Mouse (Mus musculus): ENCODE results near the gene Hip1r.

Gene Hip1r

GRCm38 (mm10) chr5:123972453-123972852 lies 975 bp upstream of the Hip1r start:
- in situ Hi-C loops (cut with MboI, MseI): no loop called here

- in situ Hi-C loops (cut with MboI, MseI): no loop called here
These were observed 704 bp downstream of the Hip1r start for GRCm38 (mm10) chr5:123974179-123974485.

- in situ Hi-C loops (cut with MboI, MseI): no loop called here
These were observed 1.2 kb downstream of the Hip1r start for GRCm38 (mm10) chr5:123974616-123975111.

- in situ Hi-C loops (cut with MboI, MseI): no loop called here
These were observed 2.3 kb downstream of the Hip1r start for GRCm38 (mm10) chr5:123975668-123976180.

- in situ Hi-C loops (cut with MboI, MseI): no loop called here
These were observed 3.8 kb downstream of the Hip1r start for GRCm38 (mm10) chr5:123977231-123977630.

GRCm38 (mm10) chr5:123978131-123978530 lies 4.7 kb downstream of the Hip1r start:
- in situ Hi-C loops (cut with MboI, MseI): no loop called here

GRCm38 (mm10) chr5:123979221-123979979 lies 6.0 kb downstream of the Hip1r start:
- in situ Hi-C loops (cut with MboI, MseI): no loop called here

GRCm38 (mm10) chr5:123979980-123980369 lies 6.5 kb downstream of the Hip1r start:
- in situ Hi-C loops (cut with MboI, MseI): no loop called here

GRCm38 (mm10) chr5:123980521-123981249 lies 7.3 kb downstream of the Hip1r start:
- in situ Hi-C loops (cut with MboI, MseI): no loop called here

GRCm38 (mm10) chr5:123981250-123981554 lies 7.8 kb downstream of the Hip1r start:
- in situ Hi-C loops (cut with MboI, MseI): no loop called here

GRCm38 (mm10) chr5:123982838-123983237 lies 9.4 kb downstream of the Hip1r start:
- in situ Hi-C loops (cut with MboI, MseI): no loop called here

- in situ Hi-C loops (cut with MboI, MseI): no loop called here
These were observed 12.0 kb downstream of the Hip1r start for GRCm38 (mm10) chr5:123985434-123985833.

- in situ Hi-C loops (cut with MboI, MseI): no loop called here
These were observed 13.5 kb downstream of the Hip1r start for GRCm38 (mm10) chr5:123986925-123987324.

- in situ Hi-C loops (cut with MboI, MseI): no loop called here
These were observed 14.1 kb downstream of the Hip1r start for GRCm38 (mm10) chr5:123987511-123987910.

GRCm38 (mm10) chr5:123989941-123990885 lies 16.8 kb downstream of the Hip1r start:
- in situ Hi-C loops (cut with MboI, MseI): loop anchor here (10.0 kb wide), 1 partner anchor 45 kb away; no protein-coding TSS in a partner anchor

- in situ Hi-C loops (cut with MboI, MseI): loop anchor here (10.0 kb wide), 1 partner anchor 47 kb away; no protein-coding TSS in a partner anchor
These were observed 17.9 kb downstream of the Hip1r start for GRCm38 (mm10) chr5:123991321-123991720.

- in situ Hi-C loops (cut with MboI, MseI): loop anchor here (10.0 kb wide), 1 partner anchor 47 kb away; no protein-coding TSS in a partner anchor
These were observed 18.8 kb downstream of the Hip1r start for GRCm38 (mm10) chr5:123992193-123992637.

- in situ Hi-C loops (cut with MboI, MseI): loop anchor here (10.0 kb wide), 1 partner anchor 48 kb away; no protein-coding TSS in a partner anchor
These were observed 19.4 kb downstream of the Hip1r start for GRCm38 (mm10) chr5:123992794-123993193.

- in situ Hi-C loops (cut with MboI, MseI): loop anchor here (10.0 kb wide), 1 partner anchor 49 kb away; no protein-coding TSS in a partner anchor
These were observed 20.0 kb downstream of the Hip1r start for GRCm38 (mm10) chr5:123993263-123994036.

- in situ Hi-C loops (cut with MboI, MseI): loop anchor here (10.0 kb wide), 1 partner anchor 50 kb away; no protein-coding TSS in a partner anchor
These were observed 21.0 kb downstream of the Hip1r start for GRCm38 (mm10) chr5:123994468-123994867.
